Mouse (Mus musculus) adrenal gland, postnatal 25 days (tissue): ENCODE measurements around the gene Ankrd6. TPM values are rescaled to one million over a fixed set of nuclear protein-coding genes. Genes with fewer than 3 reads are reported as not detected.
A peak's percentile ranks its signal among the peaks of the same experiment; 100 is the strongest.

Experiments used
- DNase-seq: peaks from one replicate; pipeline ENCODE4 v3.0.0; 2021; ENCODE audit warnings: mixed read lengths
- total RNA-seq: library from RNA; stranded (reverse); gene quantifications from 2 replicates; pipeline ENCODE4 v1.2.3, GENCODE M21; 2021

Gene Ankrd6
- total RNA-seq, 1 experiment from 2014 or later = 4.8 TPM

DNA sequence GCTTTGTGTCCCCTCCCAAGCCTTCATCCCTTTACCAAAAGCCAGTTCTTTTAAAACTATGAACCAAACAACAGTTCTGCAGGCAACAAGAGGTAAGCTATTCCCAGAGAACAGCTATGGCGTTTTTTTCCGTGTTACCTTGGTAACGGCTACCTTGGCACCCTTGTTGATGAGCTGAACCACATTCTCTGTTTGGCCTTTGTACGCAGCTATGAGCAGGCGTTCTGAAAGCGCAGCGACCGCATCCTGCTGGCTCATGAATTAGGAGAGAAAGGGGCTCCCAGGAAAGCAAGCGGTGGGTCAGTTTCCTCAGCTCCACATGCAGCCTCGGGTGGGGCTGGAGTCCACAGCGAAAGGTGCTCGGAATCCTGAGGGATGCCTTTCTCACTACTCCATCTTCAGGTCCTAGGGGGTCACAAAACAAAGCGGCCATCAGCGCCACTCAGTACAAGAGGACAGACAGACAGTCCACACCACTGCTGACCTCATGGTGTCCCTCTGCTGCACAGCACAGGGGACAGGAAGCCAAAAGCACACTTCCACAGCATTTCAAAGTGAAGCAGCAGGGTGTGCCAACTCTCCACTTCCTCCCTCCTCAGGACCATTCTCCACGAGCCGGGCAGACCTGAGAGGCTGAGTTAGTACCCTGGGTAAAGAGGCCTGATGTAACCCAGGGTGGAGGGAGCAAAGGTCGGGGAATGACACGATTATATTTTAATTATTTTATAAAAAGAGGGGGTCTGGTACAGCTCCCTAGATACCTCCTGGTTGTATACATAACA is 90.3 kb downstream of the Ankrd6 start:
- no peak for DNase-seq

- no peak for DNase-seq
Observed at GRCm38 (mm10) chr4:32855580-32855979, 95.1 kb downstream of the Ankrd6 start.

DNA sequence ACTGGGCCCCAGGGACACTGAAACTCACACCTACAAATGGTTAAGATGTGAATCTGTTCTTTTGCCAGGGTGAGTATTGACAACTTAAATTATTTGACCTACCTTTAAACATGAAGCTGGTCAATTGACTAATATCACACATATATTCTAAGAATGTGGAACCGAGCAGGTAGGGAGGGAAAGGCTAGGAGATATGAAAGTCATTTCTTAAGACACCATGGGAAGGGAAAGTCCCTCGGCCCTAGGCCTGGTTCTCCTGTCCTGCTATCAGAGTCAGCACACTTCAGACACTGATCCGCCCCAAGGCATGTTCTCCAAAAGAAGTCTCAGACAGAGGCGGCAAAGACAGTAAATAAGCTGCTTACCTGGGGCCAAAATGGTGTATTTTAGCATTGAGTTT is 95.7 kb downstream of the Ankrd6 start:
- DNase-seq = no peak

GRCm38 (mm10) chr4:32853609-32854188 is 96.9 kb downstream of the Ankrd6 start:
- DNase-seq = no peak

DNA sequence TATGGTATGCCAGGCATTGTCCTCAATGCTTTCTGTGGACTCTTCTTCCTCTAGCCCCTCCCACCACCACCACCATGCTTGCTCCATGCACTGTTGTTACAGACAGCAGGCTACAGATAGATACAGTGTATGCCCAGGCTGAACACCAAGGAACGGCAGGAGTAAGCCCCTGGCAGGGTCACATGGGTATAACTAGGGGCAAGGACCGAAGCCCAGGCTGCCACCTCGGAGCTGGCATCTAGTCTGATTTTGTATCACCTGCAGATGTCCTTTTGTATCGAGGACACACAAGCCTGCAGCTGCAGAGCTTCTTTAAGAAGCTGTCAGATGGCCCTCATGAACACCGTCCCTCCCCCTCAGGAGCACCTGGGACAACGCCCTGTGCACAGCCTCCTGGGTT is 97.8 kb downstream of the Ankrd6 start:
- no peak for DNase-seq

- DNase-seq = no peak
Observed at GRCm38 (mm10) chr4:32852294-32852693, 98.3 kb downstream of the Ankrd6 start.

DNA sequence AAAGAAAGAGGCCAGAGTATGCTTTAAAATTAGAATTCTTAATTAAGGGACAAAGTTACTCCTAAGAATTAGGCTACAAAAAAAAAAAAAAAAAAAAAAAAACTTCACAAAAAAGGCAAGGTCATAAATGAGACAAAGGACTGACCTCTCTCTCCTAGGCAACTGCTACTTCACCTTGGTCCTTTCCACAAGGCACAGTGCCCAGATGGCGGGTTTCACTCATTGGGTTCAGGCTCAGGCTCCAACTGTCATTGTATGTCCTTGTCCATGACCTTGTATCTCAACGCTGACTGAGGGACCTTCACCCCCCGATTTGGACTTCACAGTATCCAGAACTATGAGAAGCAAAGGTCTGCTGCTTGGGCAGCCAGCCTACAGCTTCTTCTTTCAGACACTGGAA is 112.2 kb downstream of the Ankrd6 start:
- DNase-seq = no peak

- no peak for DNase-seq
Observed at GRCm38 (mm10) chr4:32836071-32836470, 114.6 kb downstream of the Ankrd6 start.

GRCm38 (mm10) chr4:32834541-32834940 is 116.1 kb downstream of the Ankrd6 start:
- DNase-seq = no peak

- no peak for DNase-seq
Observed at GRCm38 (mm10) chr4:32833494-32834282, 117.0 kb downstream of the Ankrd6 start.

- no peak for DNase-seq
Observed at GRCm38 (mm10) chr4:32829316-32829715, 121.3 kb downstream of the Ankrd6 start.

- no peak for DNase-seq
Observed at GRCm38 (mm10) chr4:32828385-32829077, 122.1 kb downstream of the Ankrd6 start.

DNA sequence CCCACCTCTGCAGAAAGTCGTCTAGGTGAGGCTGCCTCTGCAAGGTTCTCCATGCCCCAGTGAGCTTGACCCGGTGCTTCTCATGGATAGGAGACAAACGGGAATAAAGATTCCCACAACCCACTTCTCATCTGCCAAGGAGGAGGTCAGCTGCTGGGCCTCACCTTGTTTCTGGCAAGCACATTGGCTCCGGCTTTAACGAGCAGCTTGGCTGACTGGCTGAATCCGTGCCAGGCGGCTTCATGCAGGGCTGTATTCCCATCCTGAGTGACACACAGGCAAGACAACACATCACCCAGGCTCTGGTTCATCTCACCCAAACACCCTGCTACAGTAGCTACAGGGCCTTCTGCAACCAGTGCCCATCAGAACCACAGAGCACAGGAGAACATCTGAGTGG is 123.7 kb downstream of the Ankrd6 start:
- DNase-seq = peak; percentile 33

DNA sequence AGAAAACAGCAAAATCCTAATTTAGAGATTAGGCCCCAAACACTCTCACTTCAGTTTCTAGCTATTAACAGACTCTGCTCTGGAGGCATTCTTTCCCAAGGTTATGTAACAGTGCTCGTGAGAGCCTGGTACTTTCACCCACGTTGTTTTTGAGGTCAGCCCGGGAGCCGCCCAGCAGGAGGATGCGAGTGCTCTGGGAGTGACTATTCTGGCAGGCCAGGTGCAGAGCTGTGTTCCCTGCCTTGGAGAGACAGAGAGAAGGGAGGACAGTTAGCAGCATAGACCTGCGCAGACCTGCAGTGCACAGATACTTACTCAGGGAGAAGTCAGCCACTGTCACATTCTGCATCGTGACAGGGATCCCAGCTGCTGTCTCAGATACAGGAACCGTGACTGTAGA is 126.4 kb downstream of the Ankrd6 start:
- DNase-seq = no peak

DNA sequence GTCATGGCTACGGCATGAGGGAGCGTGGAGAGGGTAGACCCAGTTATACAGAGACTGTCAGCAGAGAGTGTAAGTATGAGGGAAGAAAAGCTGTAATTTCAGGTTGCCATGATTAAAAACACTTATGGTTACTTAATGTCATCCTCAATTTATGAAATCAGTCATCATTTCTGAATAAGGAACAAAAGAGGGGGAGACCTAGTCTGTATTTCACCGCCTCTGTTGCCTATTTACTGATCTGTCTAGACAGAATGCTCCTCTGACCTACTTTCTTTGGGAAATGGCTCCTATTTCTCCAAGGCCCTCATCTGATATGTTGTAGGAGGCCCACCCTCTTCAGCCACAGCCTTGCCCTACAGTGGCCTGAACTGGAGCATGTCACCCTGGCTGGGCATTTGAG is 130.0 kb downstream of the Ankrd6 start:
- no peak for DNase-seq

- DNase-seq = no peak
Observed at GRCm38 (mm10) chr4:32817478-32817877, 133.2 kb downstream of the Ankrd6 start.

DNA sequence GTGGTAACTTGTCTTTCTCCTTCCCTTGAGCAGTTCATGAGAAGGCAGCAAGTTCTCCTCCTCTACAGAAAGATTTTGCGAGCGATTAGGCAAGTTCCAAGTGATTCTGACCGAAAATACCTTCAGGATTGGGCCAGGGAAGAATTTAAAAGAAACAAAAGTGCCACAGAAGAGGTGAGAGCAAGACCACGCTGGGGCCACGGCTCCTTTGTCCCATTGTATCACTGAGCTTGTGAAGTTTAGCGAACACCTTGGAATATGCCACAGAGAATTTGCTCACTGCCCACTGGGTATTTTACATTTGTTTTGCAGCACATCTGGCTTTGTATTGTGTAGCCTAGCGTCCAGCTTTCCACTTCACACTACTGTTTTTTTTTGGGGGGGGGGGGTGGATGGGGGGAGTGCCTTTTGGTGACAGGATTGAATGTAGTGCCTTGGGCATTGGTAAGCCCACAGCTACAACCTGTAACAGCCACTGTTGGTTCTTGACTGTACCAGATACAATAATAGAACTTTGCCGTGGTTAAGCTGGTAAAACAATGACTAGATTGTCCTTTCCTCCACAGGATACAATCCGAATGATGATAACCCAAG is 150.0 kb downstream of the Ankrd6 start:
- DNase-seq = no peak

GRCm38 (mm10) chr4:32799966-32800576 is 150.6 kb downstream of the Ankrd6 start, which contains the start of gene Lyrm2:
Lyrm2 (plus strand) TSS chr4:32800253.
- peak; percentile 79 for DNase-seq

- no peak for DNase-seq
Observed at GRCm38 (mm10) chr4:32798976-32799375, 151.7 kb downstream of the Ankrd6 start.

DNA sequence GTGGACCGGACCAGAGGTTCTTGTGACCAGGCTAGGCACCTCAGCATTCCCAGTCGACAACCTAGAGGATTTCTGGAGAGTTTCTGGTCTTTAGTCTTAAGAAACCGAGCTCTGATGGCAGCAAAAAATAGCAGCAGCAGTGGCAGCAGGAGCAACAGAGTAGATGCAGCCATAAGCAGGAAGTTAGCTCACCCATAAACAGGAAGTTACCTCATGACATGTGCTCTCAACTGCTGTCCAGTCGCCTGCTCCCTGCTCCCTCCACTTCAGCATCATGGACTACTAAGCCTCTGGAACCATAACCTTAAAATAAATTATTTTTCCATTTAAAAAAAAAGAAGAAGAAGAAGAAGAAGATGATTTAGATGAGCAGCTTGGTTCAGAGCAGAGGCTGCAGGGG is 161.6 kb downstream of the Ankrd6 start:
- no peak for DNase-seq

DNA sequence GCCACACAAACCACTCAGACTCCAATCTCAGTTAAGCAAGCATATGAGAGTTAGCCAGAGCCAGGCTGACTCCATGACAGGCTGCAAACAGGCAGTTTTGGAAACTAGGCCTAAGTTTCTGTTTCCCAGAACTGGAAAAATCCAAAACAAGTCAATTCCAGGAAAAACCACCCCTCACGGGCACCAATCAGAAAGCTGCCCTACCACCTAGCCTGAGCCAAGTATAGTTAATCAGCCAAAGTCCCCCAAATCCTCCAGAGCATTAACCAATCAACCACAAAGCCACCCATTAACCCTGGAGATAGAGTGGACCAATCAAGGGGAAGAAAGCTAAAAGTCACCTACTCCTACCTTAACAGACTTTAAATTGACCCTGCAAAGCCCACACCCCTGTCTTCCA is 163.5 kb downstream of the Ankrd6 start:
- DNase-seq = no peak

DNA sequence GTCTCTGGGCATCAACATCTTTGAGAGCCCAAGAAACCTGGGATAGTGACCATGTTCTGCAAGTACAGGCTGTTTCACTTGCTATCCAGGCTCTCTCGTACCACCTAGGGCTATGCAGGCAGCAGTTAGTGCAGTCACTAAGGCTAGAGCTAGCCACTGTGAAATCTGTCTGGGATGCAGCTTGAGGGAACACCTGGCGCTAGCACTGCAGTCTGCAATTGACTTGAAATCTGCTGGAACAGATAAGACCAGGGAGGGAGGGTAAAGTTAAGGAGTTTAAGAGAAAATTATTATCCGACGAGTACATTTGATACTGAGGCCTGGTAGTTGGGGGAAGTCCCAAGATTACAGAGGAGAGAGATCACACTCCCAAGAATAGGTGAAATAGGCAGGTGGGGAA is 170.6 kb downstream of the Ankrd6 start:
- no peak for DNase-seq
